Mouse (Mus musculus): ENCODE data around the gene Usp3.
A peak's percentile ranks its signal among the peaks of the same experiment; 100 is the strongest.

Usp3 gene

DNA sequence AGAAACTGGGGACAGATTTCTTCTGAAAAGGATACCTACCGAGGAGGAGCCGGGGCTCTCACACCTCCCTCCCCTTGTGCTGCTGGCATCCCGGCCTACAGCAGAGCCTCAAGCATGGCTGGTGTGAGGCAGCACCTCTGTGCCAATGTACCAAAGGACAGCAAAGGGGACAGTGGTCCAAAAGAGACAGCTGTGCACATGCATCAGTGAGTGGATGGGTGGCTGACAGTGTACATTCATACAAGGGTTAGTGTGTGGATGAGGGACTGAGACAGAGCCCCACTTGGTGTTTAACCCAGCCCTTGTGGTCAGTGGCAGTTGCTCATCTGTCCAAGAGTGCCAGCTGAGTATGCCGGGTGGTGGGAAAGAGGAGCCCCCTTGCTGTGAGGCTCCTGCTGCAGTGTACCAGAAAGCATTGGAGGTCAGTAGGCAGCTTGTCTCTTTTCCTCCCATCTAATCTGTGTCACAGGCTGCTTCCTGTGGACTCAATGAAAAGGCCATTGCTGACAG lies 84.0 kb downstream of the Usp3 start:
- DNase-seq (ENCODE audit: low read depth) = no peak

DNA sequence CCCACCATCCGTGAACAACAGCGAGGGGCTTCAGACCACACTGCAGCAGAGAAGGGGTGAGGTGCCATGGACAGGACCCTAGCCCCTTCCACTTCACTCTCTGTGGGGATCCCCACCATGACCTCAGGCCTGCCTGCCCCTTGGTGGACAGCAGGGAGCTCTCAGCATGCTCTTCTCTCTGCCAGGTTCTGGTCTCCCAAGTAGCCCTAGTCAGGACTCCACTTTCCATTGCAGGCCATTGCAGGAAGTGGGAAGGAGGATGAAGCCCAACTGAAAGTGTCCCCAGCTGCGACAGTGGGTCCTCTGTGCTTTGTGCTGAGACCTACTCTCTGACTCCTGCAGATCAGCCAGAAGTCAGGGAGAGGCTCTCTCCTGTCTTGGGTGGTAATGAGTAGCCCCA lies 85.3 kb downstream of the Usp3 start:
- no peak for DNase-seq (ENCODE audit: low read depth)

DNA sequence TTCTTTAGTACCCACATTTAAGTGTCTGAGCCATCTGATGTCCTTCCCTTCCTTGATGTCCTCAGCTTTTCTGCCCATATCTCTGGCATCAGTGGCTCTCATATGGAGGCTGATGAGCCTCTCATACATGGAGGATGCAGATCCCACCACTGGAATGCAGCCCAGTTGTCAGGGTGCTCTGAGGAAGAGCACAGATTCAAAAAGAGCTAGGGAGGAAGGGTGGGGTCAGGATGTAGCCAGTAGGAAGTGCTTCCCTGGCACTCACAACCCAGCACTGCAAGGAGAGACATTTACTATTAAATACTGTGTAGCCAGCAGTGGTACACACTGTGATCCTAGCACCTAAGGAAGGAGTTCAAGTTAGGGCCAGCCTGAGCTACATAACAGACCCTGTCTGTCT lies 86.5 kb downstream of the Usp3 start:
- no peak for DNase-seq (ENCODE audit: low read depth)

DNA sequence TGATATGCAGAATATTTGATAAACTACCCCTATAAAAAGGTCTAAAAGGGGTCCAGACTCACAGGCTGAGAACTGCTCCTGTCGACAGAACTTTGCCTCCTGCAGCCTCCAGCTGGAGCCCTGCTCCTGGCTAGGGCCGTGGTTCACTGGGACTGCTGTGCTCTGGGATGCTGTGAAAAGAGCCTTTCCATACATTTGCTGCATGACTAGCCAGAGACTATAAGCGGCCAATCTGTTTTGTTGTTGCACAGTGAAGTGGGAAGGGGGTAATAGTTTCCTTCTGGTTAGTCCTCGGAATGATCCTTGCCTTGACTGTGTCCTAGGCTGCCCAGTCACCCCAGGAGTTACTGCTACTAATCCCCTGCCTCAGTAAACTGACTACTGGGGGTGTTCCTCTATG lies 86.9 kb downstream of the Usp3 start:
- DNase-seq (ENCODE audit: low read depth) = no peak

DNA sequence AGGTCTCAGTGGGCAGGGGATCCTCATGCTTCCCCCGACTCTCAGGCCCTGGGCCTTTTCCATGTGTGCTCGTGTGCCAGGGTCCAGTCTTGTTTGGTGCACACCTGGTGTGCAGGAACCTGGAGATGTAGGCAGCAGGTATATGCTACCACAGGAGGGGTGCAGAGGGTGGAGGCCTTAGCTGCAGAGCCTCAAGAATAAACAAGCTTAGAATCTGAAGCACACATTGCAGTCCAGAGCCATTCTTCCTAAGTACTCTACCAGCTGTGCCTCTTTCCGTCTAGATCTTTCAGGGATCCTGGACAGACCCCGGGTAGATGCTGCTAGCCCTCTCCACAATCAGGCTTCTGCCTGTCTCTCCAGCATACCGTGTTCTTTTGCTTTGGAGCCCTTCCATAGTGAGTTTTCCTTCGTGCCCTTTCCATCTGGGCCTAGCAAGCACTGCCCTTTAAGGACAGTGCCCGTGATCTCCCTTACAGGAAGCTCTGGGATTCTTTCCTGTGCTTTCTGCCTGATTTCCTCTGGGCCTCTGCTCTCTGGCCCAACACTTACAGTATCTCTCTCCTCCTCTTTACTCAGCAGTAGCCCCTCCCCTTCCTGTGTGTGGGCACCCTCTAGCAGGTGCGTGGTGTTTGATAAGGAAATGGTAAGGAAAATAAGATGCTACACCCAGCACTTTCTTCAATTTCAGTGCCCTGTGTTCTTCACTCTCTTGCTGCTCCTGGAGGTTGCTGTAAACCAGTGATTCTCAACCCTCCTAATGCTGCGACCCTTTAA lies 87.6 kb downstream of the Usp3 start:
- DNase-seq (ENCODE audit: low read depth) = peak; percentile 55

DNA sequence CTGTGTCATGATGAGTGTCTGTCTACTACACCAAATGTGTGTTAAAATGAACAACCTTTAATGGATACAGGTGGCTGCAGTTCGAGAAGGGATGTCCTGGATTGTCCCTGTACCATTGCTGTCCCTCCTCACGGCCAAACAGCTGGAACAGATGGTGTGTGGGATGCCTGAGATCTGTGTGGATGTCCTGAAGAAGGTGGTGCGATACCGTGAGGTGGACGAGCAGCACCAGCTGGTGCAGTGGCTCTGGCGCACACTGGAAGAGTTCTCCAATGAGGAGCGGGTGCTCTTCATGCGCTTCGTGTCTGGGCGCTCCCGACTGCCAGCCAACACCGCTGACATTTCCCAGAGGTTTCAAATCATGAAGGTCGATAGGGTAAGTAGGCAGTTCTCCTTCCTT lies 88.4 kb downstream of the Usp3 start:
- no peak for DNase-seq (ENCODE audit: low read depth)

DNA sequence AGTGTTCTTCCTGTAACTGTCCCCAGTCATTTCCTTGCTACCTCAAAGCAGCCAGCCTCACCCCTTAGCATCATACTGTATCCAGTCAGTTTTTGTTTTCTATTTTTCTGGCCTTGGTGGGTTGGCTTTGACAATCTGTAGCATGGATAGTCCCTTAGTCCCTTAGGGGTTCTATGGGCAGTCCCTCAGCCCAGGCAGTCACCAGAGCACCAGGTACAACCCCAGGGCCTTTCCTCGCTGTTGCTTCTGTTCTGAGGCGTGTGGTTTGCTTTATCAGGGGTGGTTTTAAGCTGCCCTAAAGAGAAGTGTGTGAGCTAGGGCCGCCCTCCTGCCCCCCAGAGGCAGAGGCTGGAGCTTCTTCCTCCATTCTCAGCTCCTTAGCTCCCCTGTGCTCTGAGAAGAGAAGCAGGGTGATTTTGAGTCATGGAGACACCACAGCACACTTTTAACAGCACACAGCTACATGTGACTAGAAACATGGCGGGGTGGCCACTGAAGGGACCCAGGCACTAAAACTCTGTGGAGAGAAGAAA lies 89.0 kb downstream of the Usp3 start:
- no peak for DNase-seq (ENCODE audit: low read depth)

DNA sequence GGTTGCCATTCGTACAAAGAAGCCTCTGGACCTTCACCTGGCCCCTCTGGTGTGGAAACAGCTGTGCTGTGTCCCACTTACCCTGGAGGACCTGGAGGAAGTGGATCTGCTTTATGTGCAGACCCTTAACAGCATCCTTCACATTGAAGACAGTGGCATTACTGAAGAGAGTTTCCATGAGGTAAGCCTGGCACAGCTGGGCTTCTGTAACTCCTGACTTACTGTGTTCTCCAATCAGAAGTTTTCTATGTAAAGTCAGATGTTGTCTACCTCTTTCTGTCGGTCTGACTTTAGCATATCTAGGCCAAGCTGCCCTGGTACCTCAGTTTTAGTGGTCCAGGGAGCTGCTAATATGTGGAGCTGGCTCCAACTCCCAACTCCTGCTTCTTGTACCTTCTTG lies 91.7 kb downstream of the Usp3 start:
- no peak for DNase-seq (ENCODE audit: low read depth)

DNA sequence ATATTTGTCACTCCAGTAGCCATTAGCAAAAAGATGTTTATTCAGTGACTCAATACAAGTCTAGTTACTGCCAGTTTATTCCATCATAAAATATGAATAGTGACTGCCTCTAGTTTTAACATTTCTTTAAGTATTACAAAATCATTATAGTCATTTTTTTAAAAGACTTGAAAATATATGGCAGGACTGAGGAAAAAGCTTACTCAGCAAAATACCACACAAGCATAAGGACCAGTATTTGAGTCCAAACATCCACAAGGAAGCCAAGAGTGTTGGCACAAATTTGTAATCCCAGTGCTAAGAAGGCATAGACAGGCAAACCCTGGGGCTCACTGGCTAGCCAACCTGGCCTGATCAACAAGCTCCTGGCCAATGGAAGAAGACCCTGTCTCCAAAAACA lies 99.0 kb downstream of the Usp3 start:
- no peak for DNase-seq (ENCODE audit: low read depth)

DNA sequence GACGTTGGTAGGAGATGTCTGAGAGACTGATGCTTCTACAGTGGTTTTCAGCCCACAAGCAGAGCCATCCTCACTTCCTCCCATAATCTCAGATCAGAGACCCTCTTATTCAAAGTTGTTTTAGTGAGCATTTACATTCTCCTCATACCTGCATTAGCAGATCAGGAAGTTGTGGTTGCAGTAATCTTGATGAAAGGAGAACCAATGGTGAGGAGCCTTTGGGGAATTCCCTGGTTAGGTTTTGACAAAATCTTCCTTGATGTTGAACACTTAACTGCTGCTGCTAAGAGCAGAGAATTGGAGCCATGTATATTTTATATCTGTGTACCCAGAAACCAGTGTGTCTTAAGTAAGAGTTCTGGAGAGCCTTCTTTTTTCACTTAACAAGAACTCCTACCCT lies 100.6 kb downstream of the Usp3 start:
- no peak for DNase-seq (ENCODE audit: low read depth)

DNA sequence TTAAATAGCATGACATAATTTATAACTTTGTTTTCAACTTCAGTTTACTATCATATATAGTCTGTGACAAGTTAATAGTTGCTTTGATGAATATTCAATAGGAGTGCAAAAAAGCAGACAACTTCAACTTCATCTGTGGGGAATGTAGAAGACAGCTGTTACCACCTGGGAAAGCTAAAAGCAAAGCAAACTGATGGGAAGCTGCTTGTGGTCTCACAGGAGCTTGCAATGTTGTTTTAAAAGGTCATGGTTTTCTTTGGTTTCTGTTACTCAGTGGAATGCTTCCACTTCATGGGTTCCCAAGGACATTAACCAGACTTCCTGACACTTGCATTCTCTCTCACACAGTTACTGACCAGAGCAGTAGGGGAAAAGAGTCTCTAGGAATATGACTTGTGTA lies 104.2 kb downstream of the Usp3 start:
- no peak for DNase-seq (ENCODE audit: low read depth)

DNA sequence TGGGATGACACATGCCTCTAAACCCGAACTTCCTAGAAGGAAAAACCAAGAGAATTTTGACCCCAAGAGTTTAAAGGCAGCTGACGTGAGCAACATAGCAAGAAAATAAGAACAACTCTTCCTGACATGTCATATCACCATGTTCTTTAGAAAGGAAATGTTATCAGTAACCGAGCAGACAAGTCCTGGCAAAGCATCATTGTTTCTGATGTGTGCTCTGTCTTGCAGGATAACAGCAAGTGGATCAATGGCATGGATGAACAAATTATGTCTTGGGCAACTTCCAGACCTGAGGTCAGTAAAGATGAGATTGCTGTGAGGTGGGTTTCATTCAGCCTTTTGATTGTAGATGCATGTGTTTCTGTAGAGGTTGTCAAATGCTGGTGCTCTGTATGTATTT lies 109.5 kb downstream of the Usp3 start:
- DNase-seq (ENCODE audit: low read depth) = no peak

DNA sequence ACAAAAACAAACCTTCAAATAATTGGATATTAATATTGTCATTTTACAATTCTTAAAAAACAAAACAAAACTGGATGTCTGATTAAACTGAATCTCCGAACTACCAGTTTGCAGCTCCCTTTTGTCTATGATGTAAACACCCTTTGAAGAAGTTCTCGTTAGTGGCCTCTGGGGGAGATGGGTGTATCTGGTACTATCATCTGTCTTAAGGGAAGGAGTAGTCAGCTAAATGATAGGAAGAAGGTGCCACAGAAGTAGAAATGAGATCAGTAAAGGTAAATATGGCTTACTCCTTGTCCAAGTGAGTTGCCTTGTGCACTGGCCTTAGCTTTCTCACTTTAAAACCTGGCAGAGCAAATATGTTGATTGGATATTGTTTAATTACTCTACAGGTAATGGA lies 115.2 kb downstream of the Usp3 start:
- no peak for DNase-seq (ENCODE audit: low read depth)

DNA sequence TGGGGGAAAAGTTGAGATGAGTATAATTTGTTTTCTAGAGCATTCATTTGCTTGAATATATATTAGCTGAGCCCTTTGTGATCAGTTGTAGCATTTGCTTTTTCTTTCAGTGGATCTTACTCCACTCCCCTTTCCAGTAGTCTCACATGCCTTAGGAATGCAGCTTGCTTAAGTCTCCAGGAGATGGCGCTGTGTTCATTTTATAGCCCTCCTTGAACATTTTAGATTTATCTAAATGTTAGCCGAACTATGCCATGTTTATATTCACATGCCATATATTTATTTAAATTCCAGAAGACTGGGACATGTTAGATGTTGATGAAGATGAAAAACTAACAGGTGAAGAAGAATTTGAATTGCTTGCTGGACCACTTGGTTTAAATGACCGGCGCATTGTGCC lies 127.9 kb downstream of the Usp3 start:
- peak; percentile 36 for DNase-seq (ENCODE audit: low read depth)
